ENCODE assay signal across 21 mouse cellular contexts in the genomic region with DNA sequence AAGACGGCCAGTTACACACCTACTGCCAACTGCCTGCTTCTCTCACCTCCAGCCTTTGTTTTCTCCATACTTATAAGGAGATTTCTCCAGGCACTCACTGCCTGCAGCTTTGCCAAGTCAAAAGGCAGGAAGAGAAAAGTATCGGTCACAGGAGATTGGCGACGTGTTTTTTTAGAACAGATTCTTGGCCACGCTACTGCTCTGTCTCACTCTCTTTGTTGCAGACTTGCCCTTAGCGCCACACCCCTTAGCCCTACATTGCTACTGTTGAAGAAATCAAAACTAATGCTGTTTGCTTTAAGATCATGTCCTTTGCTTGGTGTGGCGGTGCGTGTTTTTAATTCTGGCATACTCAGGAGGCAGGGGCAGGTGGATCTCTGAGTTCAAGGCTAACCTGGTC. TPM values are rescaled to one million over a fixed set of nuclear protein-coding genes. Genes with fewer than 3 reads are reported as not detected.
DNase-seq lines count a peak whose midpoint lies in the region; ATAC-seq and TF ChIP-seq lines count a peak whose summit lies in the region.
"Had no signal": no experiment of that assay in that cellular context is flagged by ENCODE, and none has a peak within 500 bp of the region (broad histone marks: within the 10 kb centered on the region; RNA-seq: fewer than 3 reads in every experiment).

No protein-coding gene starts in this region.

- H3K36me3 ChIP-seq in heart, embryonic 13.5 days: no peaks in the 10 kb centered on the region
- no peaks in the 10 kb centered on the region for H3K36me3 ChIP-seq in heart, adult 2 months (ENCODE audit: control insufficient read depth, insufficient read depth, low read length)
- H3K36me3 ChIP-seq in kidney, embryonic 15.5 days: no peaks in the 10 kb centered on the region
- H3K36me3 ChIP-seq in lung, postnatal 0 days (ENCODE audit: insufficient read depth, low read length): no peaks in the 10 kb centered on the region
- H3K36me3 ChIP-seq: embryonic facial prominence, embryonic 12.5 days; G1E; heart, embryonic 12.5 days; midbrain, embryonic 12.5 days; neural tube, embryonic 12.5 days had no signal

- no peak for TF ChIP-seq EP300 in heart, adult 2 months (IDR thresholded peaks at IDR 0.05; ENCODE audit: insufficient read depth, low read depth, low read length)
- TF ChIP-seq EP300 in lung, postnatal 0 days (IDR thresholded peaks at IDR 0.05): no peak

- H3K27ac ChIP-seq in heart, embryonic 13.5 days (replicated peaks): peak overlapping the region; percentile 57
- no peak overlapping the region for H3K27ac ChIP-seq in heart, adult 2 months
- H3K27ac ChIP-seq in kidney, embryonic 15.5 days: peak overlapping the region; percentile 81
- H3K27ac ChIP-seq in lung, postnatal 0 days (ENCODE audit: low read length): peak overlapping the region; percentile 39
- H3K27ac ChIP-seq: embryonic facial prominence, embryonic 12.5 days; liver, embryonic 14.5 days; midbrain, embryonic 12.5 days; neural tube, embryonic 12.5 days had no signal

- no peaks in the 10 kb centered on the region for H3K9me3 ChIP-seq in heart, embryonic 13.5 days
- no peaks in the 10 kb centered on the region for H3K9me3 ChIP-seq in kidney, embryonic 15.5 days (replicated peaks)
- no peaks in the 10 kb centered on the region for H3K9me3 ChIP-seq in lung, postnatal 0 days (ENCODE audit: low read length)
- H3K9me3 ChIP-seq: embryonic facial prominence, embryonic 12.5 days; G1E; heart, embryonic 12.5 days; midbrain, embryonic 12.5 days; neural tube, embryonic 12.5 days had no signal

- H3K9ac ChIP-seq in heart, embryonic 13.5 days: 0 out of 2 replicates have a peak overlapping the region, but pooled peaks have one; percentile 9
- H3K9ac ChIP-seq in heart, adult 2 months (ENCODE audit: low read depth, low read length): no peak overlapping the region
- H3K9ac ChIP-seq in kidney, embryonic 15.5 days: no peak overlapping the region
- H3K9ac ChIP-seq in lung, postnatal 0 days (replicated peaks; ENCODE audit: low read depth): no peak overlapping the region
- H3K9ac ChIP-seq: embryonic facial prominence, embryonic 12.5 days; forebrain, postnatal 0 days; heart, embryonic 12.5 days; liver, embryonic 14.5 days; midbrain, embryonic 12.5 days; neural tube, embryonic 12.5 days had no signal

- 40% methylated on average over 8 of the region's 8 CpGs for WGBS in heart, embryonic 13.5 days
- 26% methylated on average over 8 of the region's 8 CpGs for whole genome bisulfite sequencing in heart, adult 2 months
- 50% methylated on average over 8 of the region's 8 CpGs for WGBS in kidney, embryonic 15.5 days
- WGBS in lung, postnatal 0 days: 32% methylated on average over 8 of the region's 8 CpGs

- H3K27me3 ChIP-seq in heart, embryonic 13.5 days (replicated peaks): peaks cover 13% of the 10 kb centered on the region
- H3K27me3 ChIP-seq in heart, adult 2 months (ENCODE audit: control insufficient read depth, insufficient read depth, low read length): peaks cover 2% of the 10 kb centered on the region
- H3K27me3 ChIP-seq in kidney, embryonic 15.5 days: peaks cover 28% of the 10 kb centered on the region
- no peaks in the 10 kb centered on the region for H3K27me3 ChIP-seq in lung, postnatal 0 days (replicated peaks; ENCODE audit: insufficient read depth, low read length)
- H3K27me3 ChIP-seq: heart, embryonic 12.5 days had no signal

- no peak for TF ChIP-seq POLR2A in heart, adult 2 months (IDR thresholded peaks at IDR 0.05; ENCODE audit: insufficient read depth, low read depth, low read length)

- no peak for TF ChIP-seq CTCF in heart, adult 2 months (IDR thresholded peaks at IDR 0.05)
- TF ChIP-seq CTCF in lung, postnatal 0 days (IDR thresholded peaks at IDR 0.05): no peak

- H3K4me3 ChIP-seq in heart, embryonic 13.5 days: no peak overlapping the region
- H3K4me3 ChIP-seq in heart, adult 2 months: no peak overlapping the region
- H3K4me3 ChIP-seq in kidney, embryonic 15.5 days (replicated peaks): no peak overlapping the region
- H3K4me3 ChIP-seq in lung, postnatal 0 days (ENCODE audit: low read depth, low read length): no peak overlapping the region
- H3K4me3 ChIP-seq: embryonic facial prominence, embryonic 12.5 days; heart, embryonic 12.5 days; midbrain, embryonic 12.5 days; neural tube, embryonic 12.5 days had no signal

- H3K79me2 ChIP-seq in heart, adult 2 months (replicated peaks; ENCODE audit: control insufficient read depth, insufficient read depth, low read length): no peaks in the 10 kb centered on the region

- H3K4me1 ChIP-seq in heart, embryonic 13.5 days: peaks cover 45% of the 10 kb centered on the region
- H3K4me1 ChIP-seq in heart, adult 2 months (ENCODE audit: control insufficient read depth, insufficient read depth, low read length): peaks cover 4% of the 10 kb centered on the region; the same call in 1 of the 2 replicates
- peaks cover 59% of the 10 kb centered on the region for H3K4me1 ChIP-seq in kidney, embryonic 15.5 days
- peaks cover 11% of the 10 kb centered on the region; the same call in 1 of the 2 replicates for H3K4me1 ChIP-seq in lung, postnatal 0 days (ENCODE audit: insufficient read depth, low read depth, low read length)

- H3K4me2 ChIP-seq in heart, embryonic 13.5 days: no peak overlapping the region
- H3K4me2 ChIP-seq in kidney, embryonic 15.5 days: no peak overlapping the region
- H3K4me2 ChIP-seq in lung, postnatal 0 days (replicated peaks; ENCODE audit: low read depth, low read length): no peak overlapping the region
- H3K4me2 ChIP-seq: embryonic facial prominence, embryonic 12.5 days; heart, embryonic 12.5 days; midbrain, embryonic 12.5 days; neural tube, embryonic 12.5 days had no signal

- no peak for DNase-seq in heart, adult 2 months
- DNase-seq in kidney, adult 18-20 months: no peak
- peak; percentile 84 for DNase-seq in adipocyte (ENCODE audit: low spot score)
- peak; percentile 48 for DNase-seq in lung, postnatal 0 days (ENCODE audit: low spot score)
- DNase-seq in gastrocnemius, adult 18-20 months (ENCODE audit: low spot score): no peak
- DNase-seq in right cerebral cortex, postnatal 4 days: no peak
- DNase-seq: adrenal gland, postnatal 14 days; cerebellum, adult 9-11 months; forebrain, postnatal 0 days; kidney, adult 11 months had no signal

- intact Hi-C loops in heart, adult 2 months (cut with DNase I): no loop called here

- no peak for ATAC-seq in heart, embryonic 13.5 days (ENCODE audit: extremely low read depth, insufficient number of reproducible peaks, low FRiP score, low TSS enrichment)
- ATAC-seq in kidney, embryonic 15.5 days (replicated peaks; ENCODE audit: low FRiP score): no peak
- ATAC-seq in lung, postnatal 0 days: peak; percentile 16; the same call in 1 of the 2 replicates
- ATAC-seq: activated CD4-positive, CD25-positive, alpha-beta regulatory T cell, adult 4 months; forebrain, postnatal 0 days; hindbrain, embryonic 16.5 days had no signal

RNA-seq across cellular contexts. Expression of gene Krt18, which starts 4.1 kb away (rescaled TPM):
- 34.6 and 36.0 TPM in 2 replicates for polyA plus RNA-seq in heart, embryonic 13.5 days (2015; fragmentation: Nextera tagmentation; extraction: Ambion mirVana)
- 1 to 10 TPM; 2.6 to 2.7 TPM for total RNA-seq in heart, adult 2 months (2021)
- polyA plus RNA-seq in heart, adult 2 months (2012; rRNA removed): 2.7 and 6.7 TPM in 2 replicates
- 176 and 180 TPM in 2 replicates for polyA plus RNA-seq in kidney, embryonic 15.5 days (2015; fragmentation: Nextera tagmentation; extraction: Ambion mirVana)
- polyA plus RNA-seq in lung, postnatal 0 days (2015; fragmentation: Nextera tagmentation; extraction: Ambion mirVana): 235 and 248 TPM in 2 replicates
- 1 to 10 TPM in 1 of 2 experiments, under 1 TPM in 1; 0.48 to 1.1 TPM for total RNA-seq in gastrocnemius, adult 18-20 months (2021)
- total RNA-seq: G1E had no signal
- polyA plus RNA-seq: activated CD4-positive, CD25-positive, alpha-beta regulatory T cell, adult 4 months; G1E had no signal

RNA-seq across cellular contexts. Expression of gene Krt8, which starts 19.6 kb away (rescaled TPM):
- 21.7 and 24.9 TPM in 2 replicates for polyA plus RNA-seq in heart, embryonic 13.5 days (2015; fragmentation: Nextera tagmentation; extraction: Ambion mirVana)
- 1 to 10 TPM; 1.7 TPM for total RNA-seq in heart, adult 2 months (2021)
- polyA plus RNA-seq in heart, adult 2 months (2012; rRNA removed): 2.3 and 9.8 TPM in 2 replicates
- 213 and 217 TPM in 2 replicates for polyA plus RNA-seq in kidney, embryonic 15.5 days (2015; fragmentation: Nextera tagmentation; extraction: Ambion mirVana)
- 353 and 389 TPM in 2 replicates for polyA plus RNA-seq in lung, postnatal 0 days (2015; fragmentation: Nextera tagmentation; extraction: Ambion mirVana)
- total RNA-seq in gastrocnemius, adult 18-20 months (2021): under 1 TPM; 0.16 to 0.21 TPM
- total RNA-seq: G1E; left cerebral cortex, postnatal 14 days had no signal
- polyA plus RNA-seq: activated CD4-positive, CD25-positive, alpha-beta regulatory T cell, adult 4 months; G1E had no signal

RNA-seq across cellular contexts. Expression of gene Eif4b, which starts 49.7 kb away (rescaled TPM):
- polyA plus RNA-seq in heart, embryonic 13.5 days (2015; fragmentation: Nextera tagmentation; extraction: Ambion mirVana): 65.7 and 72.3 TPM in 2 replicates
- total RNA-seq in heart, adult 2 months (2021): 100 to 1,000 TPM; 138 to 177 TPM
- polyA plus RNA-seq in heart, adult 2 months (2012; rRNA removed): 50.7 and 87.9 TPM in 2 replicates
- polyA plus RNA-seq in kidney, embryonic 15.5 days (2015; fragmentation: Nextera tagmentation; extraction: Ambion mirVana): 127 and 130 TPM in 2 replicates
- 54.0 and 61.8 TPM in 2 replicates for polyA plus RNA-seq in lung, postnatal 0 days (2015; fragmentation: Nextera tagmentation; extraction: Ambion mirVana)
- total RNA-seq in gastrocnemius, adult 18-20 months (2021): 100 to 1,000 TPM; 224 to 227 TPM

Comparison
In these comparisons a context has a peak if more than half of its experiments do, and no peak if none do; other contexts are left out.
1. DNase-seq: peak in adipocyte (single experiment) and lung, postnatal 0 days (single experiment); none in heart, adult 2 months (0 of 2), kidney, adult 18-20 months (single experiment), gastrocnemius, adult 18-20 months (single experiment) and right cerebral cortex, postnatal 4 days (single experiment).